Mouse (Mus musculus) lung, embryonic 15.5 days (tissue): Measurements from ENCODE around the gene Simc1. TPM values are rescaled to one million over a fixed set of nuclear protein-coding genes. Genes with fewer than 3 reads are reported as not detected.
A peak's percentile ranks its signal among the peaks of the same experiment; 100 is the strongest.

ENCODE experiments used
- ATAC-seq: fragments of 200-750 bp; cut with Nextera tagmentation; 2 replicates; pipeline ENCODE4 v1.8.0; 2017; ENCODE audit warnings: moderate number of reproducible peaks, borderline replicate concordance; ENCODE audit not compliant: low FRiP score, low TSS enrichment; ENCODE audit errors: extremely low read depth
- H3K27ac ChIP-seq: fragments of 300-500 bp; sonication (generic); 2 replicates; pipeline ENCODE4 v1.5.1; 2015; ENCODE audit warnings: moderate library complexity, mild to moderate bottlenecking, inconsistent platforms
- H3K27me3 ChIP-seq: fragments of 300-500 bp; sonication (generic); 2 replicates; pipeline ENCODE4 v1.6.1; 2015; ENCODE audit warnings: inconsistent platforms
- H3K36me3 ChIP-seq: fragments of 300-500 bp; sonication (generic); 2 replicates; pipeline ENCODE4 v1.6.1; 2015; ENCODE audit warnings: inconsistent platforms
- H3K4me1 ChIP-seq: fragments of 300-500 bp; sonication (generic); 2 replicates; pipeline ENCODE4 v1.6.1; 2015; ENCODE audit warnings: inconsistent platforms
- H3K4me2 ChIP-seq: fragments of 300-500 bp; sonication (generic); 2 replicates; pipeline ENCODE4 v1.6.1; 2015; ENCODE audit warnings: inconsistent platforms, mild to moderate bottlenecking, moderate library complexity
- H3K4me3 ChIP-seq: fragments of 300-500 bp; sonication (generic); 2 replicates; pipeline ENCODE4 v1.5.1; 2015; ENCODE audit warnings: mild to moderate bottlenecking, inconsistent platforms
- H3K9ac ChIP-seq: fragments of 300-500 bp; sonication (generic); 2 replicates; pipeline ENCODE4 v1.6.1; 2015; ENCODE audit warnings: inconsistent platforms
- H3K9me3 ChIP-seq: fragments of 300-500 bp; sonication (generic); 2 replicates; pipeline ENCODE4 v1.6.1; 2016; ENCODE audit warnings: inconsistent platforms
- WGBS: fragments of 180-500 bp; shearing (Covaris S2); methylation state at CpG from one replicate; pipeline ENCODE4 v1.1.7; 2015; 5-methylcytosine and 5-hydroxymethylcytosine counted together
- polyA plus RNA-seq: library from polyadenylated mRNA; unstranded; fragments of >200 nt; fragmentation: Nextera tagmentation; extraction: Ambion mirVana; gene quantifications from 2 replicates; pipeline ENCODE4 v1.2.1, GENCODE M21; 2015

Gene Simc1
- polyA plus RNA-seq, 1 experiment from 2014 or later, result 9.7 TPM

GRCm38 (mm10) chr13:54571637-54572036 lies 68.1 kb downstream of the Simc1 start:
- Histone ChIP-seq H3K4me1 (peaks cover 12% of the 10 kb centered on the region), H3K4me2 (no peak overlapping the region), H3K36me3 (no peaks in the 10 kb centered on the region), H3K27me3 (no peaks in the 10 kb centered on the region), H3K27ac (no peak overlapping the region), H3K9ac (no peak overlapping the region), H3K4me3 (no peak overlapping the region), H3K9me3 (no peaks in the 10 kb centered on the region)
- 21% methylated on average over 2 of the region's 2 CpGs for WGBS
- ATAC-seq, result no peak

DNA sequence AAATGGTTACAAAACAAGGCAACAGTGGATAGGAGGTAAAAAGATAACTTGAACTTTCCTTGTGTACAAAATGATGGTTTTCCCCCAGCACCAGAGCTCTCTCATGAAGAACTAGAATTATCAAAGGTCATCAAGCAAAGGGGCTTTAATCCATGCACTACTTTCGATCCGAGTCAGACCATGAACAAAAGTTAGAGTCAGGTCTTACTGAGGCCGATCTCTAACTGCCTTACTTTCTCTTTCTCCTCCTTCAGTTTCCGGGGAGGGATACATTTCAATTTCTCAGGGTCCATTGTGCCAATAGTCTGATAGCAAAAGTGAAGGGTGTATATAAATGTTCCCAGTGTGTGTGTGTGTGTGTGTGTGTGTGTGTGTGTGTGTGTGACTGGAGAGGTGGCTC lies 69.0 kb downstream of the Simc1 start:
- 79% methylated on average over 4 of the region's 4 CpGs for WGBS
- peaks cover 14% of the 10 kb centered on the region for H3K4me1 ChIP-seq
- ATAC-seq, result no peak
- H3K9me3 ChIP-seq, result no peaks in the 10 kb centered on the region
- no peak overlapping the region for H3K9ac ChIP-seq
- H3K4me2 ChIP-seq, result no peak overlapping the region
- H3K27me3 ChIP-seq, result no peaks in the 10 kb centered on the region
- H3K36me3 ChIP-seq, result 0 out of 2 replicates have a peak, but pooled peaks cover 7% of the 10 kb centered on the region
- H3K27ac ChIP-seq, result no peak overlapping the region
- no peak overlapping the region for H3K4me3 ChIP-seq

- Histone ChIP-seq H3K4me2 (peak within 1 kb of the TSS; percentile 68), H3K36me3 (peaks cover 23% of the 10 kb centered on the region), H3K4me3 (peak within 1 kb of the TSS; percentile 78), H3K9me3 (no peaks in the 10 kb centered on the region), H3K9ac (peak within 1 kb of the TSS; percentile 74), H3K27me3 (no peaks in the 10 kb centered on the region), H3K27ac (peak within 1 kb of the TSS; percentile 79), H3K4me1 (peaks cover 14% of the 10 kb centered on the region)
- ATAC-seq, result peak; percentile 91
- WGBS, result under 1% methylated on average over 55 of the region's 55 CpGs
Measured at GRCm38 (mm10) chr13:54574854-54575481, 71.4 kb downstream of the Simc1 start, which contains the start of gene Arl10. TSS of gene Arl10 (plus strand) at chr13:54575015.

- H3K9me3 ChIP-seq, result no peaks in the 10 kb centered on the region
- peak overlapping the region; percentile 74 for H3K9ac ChIP-seq
- peaks cover 28% of the 10 kb centered on the region for H3K36me3 ChIP-seq
- H3K27ac ChIP-seq, result peak overlapping the region; percentile 79
- 2% methylated on average over 19 of the region's 19 CpGs for WGBS
- peaks cover 14% of the 10 kb centered on the region for H3K4me1 ChIP-seq
- H3K4me2 ChIP-seq, result peak overlapping the region; percentile 68
- peak overlapping the region; percentile 78 for H3K4me3 ChIP-seq
- no peaks in the 10 kb centered on the region for H3K27me3 ChIP-seq
- no peak; the same call in 1 of the 2 replicates for ATAC-seq
Measured at GRCm38 (mm10) chr13:54575489-54575888, 71.9 kb downstream of the Simc1 start.

- Histone ChIP-seq H3K4me1 (peaks cover 23% of the 10 kb centered on the region), H3K27me3 (no peaks in the 10 kb centered on the region), H3K36me3 (peaks cover 36% of the 10 kb centered on the region), H3K9ac (no peak overlapping the region), H3K4me3 (no peak overlapping the region), H3K9me3 (no peaks in the 10 kb centered on the region), H3K27ac (no peak overlapping the region), H3K4me2 (no peak overlapping the region)
- WGBS, result 78% methylated on average over 21 of the region's 21 CpGs
- no peak for ATAC-seq
Measured at GRCm38 (mm10) chr13:54577652-54578507, 74.3 kb downstream of the Simc1 start.

- Histone ChIP-seq H3K9ac (no peak overlapping the region), H3K4me3 (no peak overlapping the region), H3K4me1 (peaks cover 13% of the 10 kb centered on the region; the same call in 1 of the 2 replicates), H3K36me3 (peaks cover 70% of the 10 kb centered on the region), H3K27me3 (no peaks in the 10 kb centered on the region), H3K9me3 (no peaks in the 10 kb centered on the region), H3K27ac (no peak overlapping the region; the same call in 1 of the 2 replicates), H3K4me2 (no peak overlapping the region)
- WGBS, result 50% methylated on average over 2 of the region's 2 CpGs
- no peak for ATAC-seq
Measured at GRCm38 (mm10) chr13:54581385-54581784, 77.8 kb downstream of the Simc1 start.

DNA sequence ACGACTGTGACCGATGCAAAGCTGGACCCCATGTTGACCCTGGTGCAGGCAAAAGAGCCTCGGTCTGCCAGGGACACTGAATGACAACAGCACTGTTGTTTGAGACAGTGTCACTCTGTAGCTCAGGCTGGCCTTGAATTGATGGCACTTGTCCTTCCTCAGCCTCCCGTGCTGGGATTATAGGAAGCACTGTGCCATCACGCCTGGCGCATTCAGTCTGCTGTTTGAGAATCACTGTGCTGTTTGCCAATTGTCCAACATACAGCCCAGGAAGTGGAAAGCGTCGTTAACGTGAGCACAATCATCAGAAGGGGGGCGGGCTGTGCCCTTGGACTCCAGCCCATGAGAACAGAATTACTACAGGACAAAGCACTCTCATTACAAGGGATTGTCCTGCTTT lies 78.5 kb downstream of the Simc1 start:
- ATAC-seq, result no peak
- Histone ChIP-seq H3K9ac (no peak overlapping the region), H3K4me3 (no peak overlapping the region), H3K4me1 (peaks cover 9% of the 10 kb centered on the region; the same call in 1 of the 2 replicates), H3K27me3 (no peaks in the 10 kb centered on the region), H3K36me3 (peaks cover 69% of the 10 kb centered on the region), H3K9me3 (no peaks in the 10 kb centered on the region), H3K4me2 (no peak overlapping the region), H3K27ac (peak overlapping the region; percentile 31; the same call in 1 of the 2 replicates)
- 64% methylated on average over 10 of the region's 10 CpGs for WGBS

DNA sequence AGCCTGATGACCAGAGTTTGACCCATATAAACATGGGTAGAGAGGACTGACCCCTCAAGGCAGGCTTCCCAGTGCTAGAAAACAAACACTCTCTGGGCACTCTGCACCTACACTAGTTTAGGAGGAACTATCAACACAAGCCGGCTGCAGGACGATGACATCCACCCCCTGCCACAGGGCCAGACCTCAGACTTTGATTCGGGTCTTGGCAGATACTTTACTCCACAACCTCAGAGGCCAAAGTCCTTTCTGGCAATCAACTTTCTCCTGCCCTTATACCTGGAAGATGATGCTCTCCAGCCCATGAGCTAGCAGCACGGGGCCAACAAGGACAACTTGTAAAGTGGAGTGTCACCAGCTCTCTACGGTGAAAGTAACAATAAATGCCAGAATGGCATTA lies 79.3 kb downstream of the Simc1 start:
- WGBS, result 84% methylated on average over 5 of the region's 5 CpGs
- Histone ChIP-seq H3K36me3 (peaks cover 69% of the 10 kb centered on the region), H3K27ac (no peak overlapping the region)

DNA sequence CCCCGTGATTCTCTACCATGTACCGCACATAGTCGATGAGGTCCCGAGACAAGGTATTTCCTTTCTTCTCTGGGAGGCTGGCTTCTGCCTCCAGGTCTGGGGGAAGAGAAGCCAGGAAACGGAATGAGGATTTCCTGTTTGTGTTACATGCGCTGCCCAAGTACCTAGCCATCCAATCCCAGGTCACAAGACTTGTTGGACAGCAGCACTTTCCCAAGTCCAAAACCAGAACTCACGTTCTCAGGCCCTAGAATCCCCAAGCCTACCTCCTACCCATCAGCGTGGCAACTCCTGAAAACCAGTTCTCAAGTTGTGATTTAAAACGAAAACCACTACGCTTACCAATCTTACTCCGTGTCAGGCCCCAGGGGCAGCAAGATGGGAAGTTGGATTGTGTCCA lies 82.3 kb downstream of the Simc1 start:
- no peak overlapping the region for H3K27ac ChIP-seq
- no peaks in the 10 kb centered on the region for H3K9me3 ChIP-seq
- H3K36me3 ChIP-seq, result peaks cover 45% of the 10 kb centered on the region
- no peak overlapping the region for H3K4me3 ChIP-seq
- WGBS, result 77% methylated on average over 11 of the region's 11 CpGs
- H3K4me2 ChIP-seq, result no peak overlapping the region
- peaks cover 14% of the 10 kb centered on the region for H3K4me1 ChIP-seq
- H3K27me3 ChIP-seq, result no peaks in the 10 kb centered on the region
- ATAC-seq, result no peak
- H3K9ac ChIP-seq, result no peak overlapping the region

More for the DNA sequence above, 79.3 kb downstream of the Simc1 start:
- Histone ChIP-seq H3K9ac (no peak overlapping the region), H3K4me3 (no peak overlapping the region), H3K4me1 (0 out of 2 replicates have a peak, but pooled peaks cover 9% of the 10 kb centered on the region), H3K9me3 (no peaks in the 10 kb centered on the region), H3K4me2 (no peak overlapping the region), H3K27me3 (no peaks in the 10 kb centered on the region)
- ATAC-seq, result no peak

- Histone ChIP-seq H3K4me2 (peak overlapping the region; percentile 72), H3K9me3 (no peaks in the 10 kb centered on the region), H3K4me3 (peak overlapping the region; percentile 97), H3K36me3 (peaks cover 31% of the 10 kb centered on the region), H3K27ac (peak overlapping the region; percentile 51), H3K9ac (peak overlapping the region; percentile 88), H3K27me3 (no peaks in the 10 kb centered on the region), H3K4me1 (peaks cover 17% of the 10 kb centered on the region)
- peak; percentile 16 for ATAC-seq
- WGBS, result 1% methylated on average over 24 of the region's 24 CpGs
Measured at GRCm38 (mm10) chr13:54589414-54589995, 85.9 kb downstream of the Simc1 start.

DNA sequence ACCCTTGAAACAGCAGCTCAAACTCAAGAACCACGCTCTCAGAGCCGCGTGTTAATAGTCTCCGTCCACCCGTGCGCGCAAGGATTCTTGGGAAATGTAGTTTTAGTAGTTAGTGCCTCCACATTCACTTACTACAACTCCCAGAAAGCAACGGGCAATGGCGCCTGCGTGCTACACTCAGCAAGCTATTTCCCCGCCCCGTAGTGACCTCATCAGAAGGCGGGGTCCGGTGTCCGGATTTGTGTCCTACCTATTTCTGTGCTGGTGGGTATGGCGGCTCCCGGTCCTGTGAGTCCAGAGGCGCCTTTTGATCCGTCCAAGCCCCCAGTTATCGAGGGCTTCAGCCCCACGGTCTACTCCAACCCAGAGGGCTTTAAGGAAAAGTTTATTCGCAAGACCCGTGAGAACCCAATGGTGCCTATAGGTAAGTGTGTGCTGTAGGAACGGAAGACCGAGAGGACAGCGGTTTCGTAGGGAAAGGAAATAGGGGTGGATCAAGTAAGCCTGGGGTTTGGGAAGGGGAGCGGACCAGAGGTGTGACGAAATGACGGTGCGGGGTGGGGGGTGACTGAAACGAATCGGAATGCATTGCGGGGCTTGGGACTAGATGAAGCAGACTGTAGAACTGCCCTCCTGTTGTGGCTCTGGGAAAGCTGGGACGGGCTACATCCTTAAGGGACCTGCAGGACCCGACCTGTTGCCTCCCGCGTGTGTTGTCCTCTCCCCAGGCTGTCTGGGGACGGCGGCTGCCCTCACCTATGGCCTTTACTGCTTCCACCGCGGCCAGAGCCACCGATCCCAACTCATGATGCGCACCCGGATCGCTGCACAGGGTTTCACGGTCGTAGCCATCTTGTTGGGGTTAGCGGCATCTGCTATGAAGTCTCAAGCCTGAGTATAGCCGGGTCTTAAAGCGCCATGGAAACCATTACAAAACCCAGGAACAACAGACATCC lies 86.7 kb downstream of the Simc1 start, which contains the start of the genes Nop16 and Higd2a:
Gene Nop16 (minus strand): TSS at position 95 of the 956 bp plus-strand sequence.
Gene Higd2a (plus strand): TSS at position 212 of the 956 bp plus-strand sequence.
- peak within 1 kb of the TSS; percentile 97 for H3K4me3 ChIP-seq
- peaks cover 23% of the 10 kb centered on the region for H3K36me3 ChIP-seq
- H3K9me3 ChIP-seq, result no peaks in the 10 kb centered on the region
- H3K4me2 ChIP-seq, result peak within 1 kb of the TSS; percentile 82
- no peaks in the 10 kb centered on the region for H3K27me3 ChIP-seq
- peaks cover 17% of the 10 kb centered on the region for H3K4me1 ChIP-seq
- peak within 1 kb of the TSS; percentile 76 for H3K27ac ChIP-seq
- H3K9ac ChIP-seq, result peak within 1 kb of the TSS; percentile 88
- ATAC-seq, result peak; percentile 96
- whole genome bisulfite sequencing, result under 1% methylated on average over 51 of the region's 51 CpGs
